Mouse (Mus musculus) adrenal gland, adult 8-10 months (tissue): ENCODE measurements around the gene Ttc3. TPM values are rescaled to one million over a fixed set of nuclear protein-coding genes. Genes with fewer than 3 reads are reported as not detected.
A peak's percentile ranks its signal among the peaks of the same experiment; 100 is the strongest.

ENCODE experiments used
- DNase-seq: peaks from one replicate; pipeline ENCODE4 v3.0.0; 2022
- total RNA-seq, 4 experiments: library from RNA; stranded (reverse); gene quantifications; 2 replicates each; pipeline ENCODE4 v1.2.4; 2022

Gene Ttc3
- total RNA-seq, 4 experiments from 2014 or later: 89.1 to 149 (median 120) TPM

GRCm38 (mm10) chr16:94360578-94361350, 9.7 kb upstream of the Ttc3 start:
- peak; percentile 56 for DNase-seq

GRCm38 (mm10) chr16:94362174-94362873, 8.1 kb upstream of the Ttc3 start:
- DNase-seq: peak; percentile 91

DNA sequence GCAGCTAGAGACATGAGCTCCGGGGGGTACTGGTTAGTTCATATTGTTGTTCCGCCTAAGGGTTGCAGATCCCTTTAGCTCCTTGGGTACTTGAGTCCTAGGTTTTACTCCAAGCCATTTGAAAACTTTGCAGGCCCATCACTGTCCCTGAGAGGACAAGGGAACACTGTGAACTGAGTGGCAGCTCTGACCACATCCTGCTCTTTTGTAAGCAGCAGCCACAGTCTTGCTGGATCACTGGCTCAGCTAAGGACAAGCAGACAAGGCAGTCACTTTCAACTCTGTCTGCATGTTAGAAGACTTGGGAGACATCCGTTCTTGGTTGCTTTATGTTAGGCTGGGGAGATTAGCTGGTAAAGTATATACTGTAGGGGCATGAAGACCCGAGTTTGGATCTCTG, 6.6 kb upstream of the Ttc3 start:
- DNase-seq: no peak

DNA sequence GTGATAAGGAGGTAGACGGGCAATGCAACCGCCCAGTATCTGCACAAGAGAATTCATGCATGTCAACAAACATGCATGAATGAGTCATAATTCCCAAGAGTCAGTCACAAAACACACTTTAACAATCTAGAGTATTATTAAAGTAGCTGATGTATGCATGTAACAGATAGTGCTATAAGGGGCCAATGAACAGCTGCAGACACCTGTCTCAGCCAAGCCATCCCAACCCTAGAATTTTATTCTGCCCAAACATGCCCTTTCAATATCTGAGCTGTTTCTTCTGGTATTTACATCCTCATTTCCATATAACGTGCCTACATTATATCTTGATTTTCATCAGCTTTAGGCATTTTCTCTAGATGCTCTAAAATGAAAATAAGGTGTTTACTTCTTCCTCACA, 5.0 kb upstream of the Ttc3 start:
- DNase-seq: no peak

GRCm38 (mm10) chr16:94369596-94370172, 734 bp upstream of the Ttc3 start:
- no peak for DNase-seq

- peak; percentile 70 for DNase-seq
Measured at GRCm38 (mm10) chr16:94370915-94371300, 490 bp downstream of the Ttc3 start.

DNA sequence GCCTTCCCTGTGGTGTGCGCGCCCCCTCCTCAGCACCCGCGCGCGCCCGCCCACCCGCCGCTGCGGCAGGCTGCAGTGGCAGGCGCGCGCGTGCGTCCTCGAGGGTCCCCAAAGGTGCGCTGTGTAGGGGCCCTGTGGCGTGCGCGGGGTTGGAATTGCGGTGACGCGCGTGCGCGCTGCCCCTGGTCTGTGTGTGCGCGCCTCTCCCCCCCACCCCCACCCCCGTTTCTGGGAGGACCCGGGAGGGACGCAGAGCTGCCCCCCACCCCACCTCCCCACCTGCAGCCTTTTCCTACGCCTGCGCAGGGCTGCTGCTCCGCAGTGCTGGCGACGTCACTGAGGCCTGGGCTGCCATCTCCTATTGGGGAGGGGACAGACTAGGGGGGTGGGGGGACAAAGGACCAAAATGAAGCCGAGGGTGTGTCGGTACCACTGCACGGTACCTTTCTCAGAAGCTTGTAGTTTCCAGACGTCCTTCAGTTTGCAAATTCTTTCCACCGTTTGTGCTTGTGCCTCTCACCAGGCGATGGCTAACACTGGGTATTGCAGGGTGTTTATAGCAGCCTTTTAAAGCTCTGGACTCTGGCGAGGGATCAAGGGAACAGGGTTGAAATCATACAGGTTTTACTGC, 998 bp downstream of the Ttc3 start, which contains the start of gene Pigp:
Pigp (minus strand) TSS at position 542 of the 631 bp plus-strand sequence.
- peak; percentile 38 for DNase-seq

GRCm38 (mm10) chr16:94379386-94379785, 9.0 kb downstream of the Ttc3 start:
- DNase-seq: no peak

DNA sequence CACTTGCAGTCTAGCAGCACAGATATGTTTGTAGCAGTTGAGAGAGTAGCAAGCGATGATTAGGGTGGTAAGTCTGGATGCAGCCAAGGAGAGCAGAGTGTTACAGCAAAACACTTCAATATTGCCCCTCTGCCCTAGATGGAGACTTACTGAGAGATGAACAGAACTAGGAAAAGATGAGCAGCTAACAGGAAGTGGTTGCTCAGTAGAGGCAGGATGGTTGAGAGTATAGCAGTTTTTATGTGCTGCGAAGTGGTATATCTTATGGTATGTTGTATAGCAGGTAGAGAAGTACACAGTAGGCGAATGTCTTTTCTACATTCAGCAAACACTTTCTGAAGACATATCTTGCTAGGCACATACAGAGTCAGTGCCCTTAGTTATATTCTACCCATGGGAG, 12.9 kb downstream of the Ttc3 start:
- DNase-seq: no peak

DNA sequence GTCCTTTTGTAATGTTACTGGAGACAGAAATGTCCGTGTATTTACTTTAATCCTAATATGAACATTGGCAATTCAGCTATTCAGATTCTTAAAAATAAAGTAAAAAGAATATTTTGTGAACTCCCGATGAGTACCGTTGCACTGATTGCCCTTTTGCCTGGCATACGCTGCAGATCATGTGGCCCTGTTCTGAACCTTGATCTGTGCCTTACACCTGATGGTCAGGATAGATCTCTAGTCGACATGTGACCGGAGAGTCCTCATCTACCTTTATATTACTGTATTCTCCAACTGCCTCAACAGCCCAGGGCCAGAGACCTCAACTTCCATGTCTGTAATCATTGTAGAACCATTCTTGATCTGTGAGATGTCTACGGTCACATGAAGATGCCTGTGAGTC, 17.3 kb downstream of the Ttc3 start:
- no peak for DNase-seq

GRCm38 (mm10) chr16:94392299-94392698, 21.9 kb downstream of the Ttc3 start:
- no peak for DNase-seq

- no peak for DNase-seq
Measured at GRCm38 (mm10) chr16:94395051-94395450, 24.6 kb downstream of the Ttc3 start.

- no peak for DNase-seq
Measured at GRCm38 (mm10) chr16:94396641-94397040, 26.2 kb downstream of the Ttc3 start.

GRCm38 (mm10) chr16:94399141-94399540, 28.7 kb downstream of the Ttc3 start:
- DNase-seq: no peak

DNA sequence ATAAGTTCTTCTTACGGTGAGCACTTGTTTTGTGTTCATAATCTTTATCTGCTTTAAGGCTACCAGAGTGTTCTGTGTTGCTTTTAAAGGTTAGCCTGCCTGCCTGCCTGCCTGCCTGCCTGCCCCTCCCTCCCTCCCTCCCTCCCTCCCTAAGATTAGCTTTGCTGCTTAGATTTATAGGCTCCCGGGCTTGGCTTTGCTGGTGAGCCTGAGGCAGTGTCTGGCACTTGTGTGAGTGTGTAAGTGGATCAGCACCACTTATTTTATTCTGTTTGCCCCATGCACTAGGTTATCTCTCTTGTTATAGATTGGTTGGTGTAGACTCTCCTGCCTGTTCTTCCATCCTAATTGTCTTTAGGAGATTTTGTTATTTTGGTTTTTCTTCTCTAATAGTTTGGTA, 31.2 kb downstream of the Ttc3 start:
- DNase-seq: no peak

DNA sequence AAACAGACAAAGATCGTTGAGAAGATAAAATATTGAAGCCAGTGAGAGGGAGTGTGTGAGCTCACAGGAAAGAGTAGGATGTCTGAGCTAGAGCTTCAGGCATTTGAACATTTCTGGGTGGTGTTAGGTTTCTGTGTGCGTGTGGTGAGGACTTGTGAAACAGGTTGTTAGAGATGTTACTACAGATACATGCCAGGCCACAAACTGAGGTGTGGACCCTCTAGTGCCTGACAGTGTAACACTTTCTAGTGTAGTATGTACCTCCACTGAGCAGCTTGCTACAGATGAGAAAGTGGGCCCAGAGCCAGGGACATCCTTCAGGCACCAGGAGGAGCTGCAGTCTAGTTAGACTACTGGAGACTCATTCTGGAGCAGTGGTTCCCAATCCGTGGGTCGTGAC, 31.8 kb downstream of the Ttc3 start:
- DNase-seq: no peak

DNA sequence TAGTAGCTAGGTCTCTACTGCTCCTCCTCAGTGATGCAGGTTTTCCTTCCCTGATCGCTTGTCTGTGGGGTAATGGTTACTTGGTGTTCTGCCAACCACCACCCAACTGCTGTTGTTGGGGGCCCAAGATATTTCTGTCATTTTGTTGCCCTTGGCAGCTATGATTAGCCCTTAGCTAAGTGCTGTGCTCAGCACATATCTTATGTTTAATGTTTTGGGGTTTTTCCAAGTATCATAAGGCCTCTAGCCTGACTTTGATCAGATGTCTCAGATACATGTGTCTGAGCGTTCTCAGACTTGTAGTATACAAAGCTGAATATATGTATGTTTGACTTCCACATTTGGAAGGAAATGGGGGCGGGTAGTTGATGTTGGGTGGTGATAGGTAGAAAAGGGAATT, 40.9 kb downstream of the Ttc3 start:
- DNase-seq: no peak

GRCm38 (mm10) chr16:94412198-94412597, 41.8 kb downstream of the Ttc3 start:
- no peak for DNase-seq

DNA sequence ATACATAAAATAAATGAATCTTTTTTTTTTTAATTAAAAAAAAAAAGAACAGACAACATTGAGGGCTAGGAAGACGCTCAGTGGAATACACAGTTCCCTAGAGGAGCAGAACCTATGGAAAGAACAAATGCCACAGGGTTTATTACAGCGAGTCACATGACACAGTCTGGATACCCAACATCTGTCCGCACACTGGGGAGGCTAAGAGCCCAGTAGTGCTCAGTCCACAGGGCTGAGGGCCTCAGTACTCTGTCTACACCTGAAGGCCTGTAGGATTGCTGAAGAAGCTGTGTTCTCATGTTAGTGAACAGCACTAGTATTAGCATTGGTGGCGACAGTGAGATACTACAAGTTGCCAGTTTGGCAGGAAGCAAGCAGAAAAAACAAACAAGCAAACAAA, 42.3 kb downstream of the Ttc3 start:
- no peak for DNase-seq

DNA sequence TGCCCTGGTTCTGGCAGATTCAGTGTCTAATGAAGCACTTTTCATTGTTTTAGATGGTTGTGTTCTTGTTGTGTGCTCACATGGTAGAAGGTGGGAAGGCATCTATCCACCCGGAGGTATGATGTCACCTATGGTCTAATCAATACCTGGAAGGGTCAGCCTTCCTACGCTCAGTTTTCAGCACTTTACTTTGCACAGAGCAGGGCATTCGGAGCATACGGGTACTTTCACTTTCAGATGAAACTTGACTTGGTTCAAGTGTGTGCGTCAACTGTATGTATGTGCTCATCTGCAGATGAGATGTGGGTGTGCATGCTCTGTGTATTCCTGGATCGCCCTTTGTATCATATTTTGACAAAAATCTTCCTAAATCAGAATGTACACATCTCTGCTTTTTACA, 43.7 kb downstream of the Ttc3 start:
- DNase-seq: no peak

- DNase-seq: no peak
Measured at GRCm38 (mm10) chr16:94420498-94420897, 50.1 kb downstream of the Ttc3 start.

DNA sequence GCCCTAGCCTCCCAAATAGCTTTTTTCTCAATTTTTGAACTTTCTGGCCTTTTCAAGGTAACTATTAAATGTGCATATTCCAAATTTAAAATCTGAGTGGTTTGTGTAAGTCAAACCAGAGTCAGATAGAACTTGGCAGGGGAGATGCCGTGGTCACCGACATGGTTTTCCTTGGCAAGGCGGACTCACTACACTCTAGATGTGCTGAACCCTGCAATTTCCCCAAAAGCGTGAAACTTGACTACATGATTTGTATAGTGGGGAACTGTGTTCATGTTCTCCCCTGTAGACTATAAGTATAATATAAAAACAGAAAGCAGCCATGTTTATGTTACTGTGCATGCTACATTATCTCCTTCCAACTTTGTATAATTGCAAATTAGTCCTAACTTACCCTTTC, 58.5 kb downstream of the Ttc3 start:
- no peak for DNase-seq
